Mouse (Mus musculus): ENCODE results near the gene Gmfg. TPM values are rescaled to one million over a fixed set of nuclear protein-coding genes. Genes with fewer than 3 reads are reported as not detected.
A peak's percentile ranks its signal among the peaks of the same experiment; 100 is the strongest.

Gene Gmfg
- polyA plus RNA-seq (2012): 0.03 and 0.12 TPM in 2 replicates

GRCm38 (mm10) chr7:28436932-28437570, at the start of gene Gmfg:
TSS of gene Gmfg (plus strand) at chr7:28437447.
- TF ChIP-seq GATA1 (IDR thresholded peaks at IDR 0.05; ENCODE audit: low read length) (no peak), TAL1 (IDR thresholded peaks at IDR 0.05; ENCODE audit: low read length) (no peak)
- peaks cover 18% of the 10 kb centered on the region for H3K36me3 ChIP-seq (ENCODE audit: control insufficient read depth)
- no peaks in the 10 kb centered on the region for H3K9me3 ChIP-seq (ENCODE audit: control insufficient read depth, low read length)
- H3K27me3 ChIP-seq (ENCODE audit: control insufficient read depth): no peaks in the 10 kb centered on the region
- H3K4me3 ChIP-seq (replicated peaks): peak within 1 kb of the TSS; percentile 92
- H3K4me1 ChIP-seq (ENCODE audit: control insufficient read depth): peaks cover 61% of the 10 kb centered on the region

GRCm38 (mm10) chr7:28390331-28390730, 46.9 kb upstream of the Gmfg start:
- no peak overlapping the region for H3K4me3 ChIP-seq (replicated peaks)
- no peaks in the 10 kb centered on the region for H3K27me3 ChIP-seq (ENCODE audit: control insufficient read depth)
- H3K36me3 ChIP-seq (ENCODE audit: control insufficient read depth): peaks cover 60% of the 10 kb centered on the region
- no peaks in the 10 kb centered on the region for H3K9me3 ChIP-seq (ENCODE audit: control insufficient read depth, low read length)
- peaks cover 39% of the 10 kb centered on the region for H3K4me1 ChIP-seq (ENCODE audit: control insufficient read depth)
- no peak for TF ChIP-seq TAL1 (IDR thresholded peaks at IDR 0.05; ENCODE audit: low read length)
- no peak for TF ChIP-seq GATA1 (IDR thresholded peaks at IDR 0.05; ENCODE audit: low read length)

GRCm38 (mm10) chr7:28392429-28393271, 44.6 kb upstream of the Gmfg start, which contains the start of the genes Med29 and Paf1:
TSS of gene Med29 (minus strand) at chr7:28392708.
TSS of gene Paf1 (plus strand) at chr7:28392951.
- Histone ChIP-seq H3K36me3 (ENCODE audit: control insufficient read depth) (peaks cover 60% of the 10 kb centered on the region), H3K4me3 (replicated peaks) (peak within 1 kb of the TSS; percentile 84), H3K9me3 (ENCODE audit: control insufficient read depth, low read length) (no peaks in the 10 kb centered on the region), H3K4me1 (ENCODE audit: control insufficient read depth) (peaks cover 31% of the 10 kb centered on the region), H3K27me3 (ENCODE audit: control insufficient read depth) (no peaks in the 10 kb centered on the region)
- TF ChIP-seq TAL1 (IDR thresholded peaks at IDR 0.05; ENCODE audit: low read length) (no peak), GATA1 (IDR thresholded peaks at IDR 0.05; ENCODE audit: low read length) (no peak)

GRCm38 (mm10) chr7:28393272-28393951, 43.8 kb upstream of the Gmfg start:
- Histone ChIP-seq H3K36me3 (ENCODE audit: control insufficient read depth) (peaks cover 60% of the 10 kb centered on the region), H3K4me1 (ENCODE audit: control insufficient read depth) (peaks cover 26% of the 10 kb centered on the region), H3K4me3 (replicated peaks) (peak overlapping the region; percentile 84), H3K9me3 (ENCODE audit: control insufficient read depth, low read length) (no peaks in the 10 kb centered on the region), H3K27me3 (ENCODE audit: control insufficient read depth) (no peaks in the 10 kb centered on the region)
- TF ChIP-seq GATA1 (IDR thresholded peaks at IDR 0.05; ENCODE audit: low read length): no peak
- no peak for TF ChIP-seq TAL1 (IDR thresholded peaks at IDR 0.05; ENCODE audit: low read length)

GRCm38 (mm10) chr7:28395425-28395824, 41.8 kb upstream of the Gmfg start:
- no peak overlapping the region for H3K4me3 ChIP-seq (replicated peaks)
- TF ChIP-seq GATA1 (IDR thresholded peaks at IDR 0.05; ENCODE audit: low read length) (no peak), TAL1 (IDR thresholded peaks at IDR 0.05; ENCODE audit: low read length) (no peak)
- peaks cover 25% of the 10 kb centered on the region for H3K4me1 ChIP-seq (ENCODE audit: control insufficient read depth)
- H3K9me3 ChIP-seq (ENCODE audit: control insufficient read depth, low read length): no peaks in the 10 kb centered on the region
- H3K27me3 ChIP-seq (ENCODE audit: control insufficient read depth): no peaks in the 10 kb centered on the region
- peaks cover 60% of the 10 kb centered on the region for H3K36me3 ChIP-seq (ENCODE audit: control insufficient read depth)

GRCm38 (mm10) chr7:28398000-28398399, 39.2 kb upstream of the Gmfg start:
- no peak for TF ChIP-seq GATA1 (IDR thresholded peaks at IDR 0.05; ENCODE audit: low read length)
- TF ChIP-seq TAL1 (IDR thresholded peaks at IDR 0.05; ENCODE audit: low read length): no peak
- Histone ChIP-seq H3K4me3 (replicated peaks) (no peak overlapping the region), H3K4me1 (ENCODE audit: control insufficient read depth) (peaks cover 11% of the 10 kb centered on the region), H3K27me3 (ENCODE audit: control insufficient read depth) (no peaks in the 10 kb centered on the region), H3K36me3 (ENCODE audit: control insufficient read depth) (peaks cover 82% of the 10 kb centered on the region), H3K9me3 (ENCODE audit: control insufficient read depth, low read length) (no peaks in the 10 kb centered on the region)

GRCm38 (mm10) chr7:28398696-28399340, 38.4 kb upstream of the Gmfg start:
- peaks cover 90% of the 10 kb centered on the region for H3K36me3 ChIP-seq (ENCODE audit: control insufficient read depth)
- no peaks in the 10 kb centered on the region for H3K9me3 ChIP-seq (ENCODE audit: control insufficient read depth, low read length)
- peaks cover 2% of the 10 kb centered on the region for H3K4me1 ChIP-seq (ENCODE audit: control insufficient read depth)
- TF ChIP-seq TAL1 (IDR thresholded peaks at IDR 0.05; ENCODE audit: low read length) (no peak), GATA1 (IDR thresholded peaks at IDR 0.05; ENCODE audit: low read length) (no peak)
- H3K4me3 ChIP-seq (replicated peaks): no peak overlapping the region
- H3K27me3 ChIP-seq (ENCODE audit: control insufficient read depth): no peaks in the 10 kb centered on the region

GRCm38 (mm10) chr7:28401030-28401429, 36.2 kb upstream of the Gmfg start:
- Histone ChIP-seq H3K4me3 (replicated peaks) (no peak overlapping the region), H3K36me3 (ENCODE audit: control insufficient read depth) (peaks cover 96% of the 10 kb centered on the region), H3K27me3 (ENCODE audit: control insufficient read depth) (no peaks in the 10 kb centered on the region), H3K4me1 (ENCODE audit: control insufficient read depth) (no peaks in the 10 kb centered on the region), H3K9me3 (ENCODE audit: control insufficient read depth, low read length) (no peaks in the 10 kb centered on the region)
- no peak for TF ChIP-seq GATA1 (IDR thresholded peaks at IDR 0.05; ENCODE audit: low read length)

All from erythroblast, embryonic 14.5 days (primary cell).